Mouse (Mus musculus) naive thymus-derived CD4-positive, alpha-beta T cell, adult 2 months (primary cell): ENCODE results near the gene Arid3b.

Experiments
- DNase-seq: peaks from one replicate; pipeline ENCODE4 v3.0.0-alpha.2; 2011; ENCODE audit warnings: low read depth

Gene Arid3b

GRCm38 (mm10) chr9:57829812-57830557, 6.6 kb downstream of the Arid3b start:
- DNase-seq = no peak

- no peak for DNase-seq
These were observed 13.2 kb downstream of the Arid3b start for GRCm38 (mm10) chr9:57823397-57823796.

GRCm38 (mm10) chr9:57822812-57823211, 13.8 kb downstream of the Arid3b start:
- no peak for DNase-seq

DNA sequence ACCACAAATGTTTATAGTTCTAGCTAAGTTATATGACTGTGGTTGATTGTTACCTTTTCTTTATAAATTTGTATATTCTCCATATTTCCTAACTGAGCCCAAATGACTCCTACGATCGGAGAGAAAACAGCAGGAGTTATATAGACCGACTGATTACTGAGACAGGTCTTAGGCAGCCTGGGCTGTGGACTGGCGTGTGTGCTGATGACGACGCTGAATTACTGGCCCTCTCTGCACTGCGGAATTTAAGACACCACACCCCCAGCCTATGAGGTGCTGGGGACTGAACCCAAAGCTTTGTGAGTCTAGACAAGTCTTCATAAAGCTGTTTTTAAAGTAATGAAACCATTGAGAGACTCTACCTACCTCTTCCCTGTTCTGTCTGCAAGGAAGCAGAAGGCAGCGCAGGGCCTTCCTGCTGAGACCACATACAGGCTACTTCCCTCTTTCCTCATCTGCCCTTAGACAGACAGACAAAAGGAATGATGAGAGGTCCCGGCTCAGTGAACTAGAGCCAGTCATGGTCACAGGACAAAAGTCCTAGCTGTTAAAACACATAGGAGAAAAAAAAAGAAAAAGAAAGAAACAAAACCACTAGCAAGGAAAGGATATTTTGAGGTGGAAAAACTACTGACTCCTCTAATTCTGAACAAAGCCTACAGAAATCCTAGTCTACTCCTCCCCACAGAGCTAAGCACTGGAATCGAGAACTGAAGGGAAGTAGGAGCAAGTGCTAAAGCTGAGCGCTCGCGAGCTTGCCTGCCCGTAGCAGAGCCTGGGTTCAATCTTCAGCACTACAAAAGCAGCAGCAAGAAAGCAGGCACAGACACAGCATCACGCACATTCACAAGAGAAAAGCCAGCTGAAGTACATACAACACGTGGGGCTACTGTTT, 16.2 kb downstream of the Arid3b start:
- no peak for DNase-seq

DNA sequence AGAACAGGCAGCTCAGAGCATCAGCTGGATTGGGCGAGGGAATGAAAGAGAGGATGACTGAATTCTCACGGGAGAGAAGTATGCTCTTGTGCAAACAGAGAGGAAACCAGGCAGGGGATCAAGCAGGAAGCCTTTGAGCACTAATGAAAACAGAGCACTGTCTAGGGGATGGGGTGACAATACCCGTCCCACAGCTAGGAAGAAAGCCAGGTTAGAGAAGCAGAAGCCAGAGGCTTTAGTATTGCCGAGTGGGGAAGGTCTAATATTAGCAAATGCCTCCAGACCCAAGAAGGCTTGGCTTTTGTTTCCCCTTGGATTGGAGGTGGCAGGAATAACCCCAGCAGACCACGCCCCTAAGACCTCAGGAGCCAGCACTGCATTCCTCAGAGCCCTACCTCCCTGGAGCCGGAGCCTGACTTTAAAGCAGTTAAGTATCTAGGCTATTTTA, 19.3 kb downstream of the Arid3b start:
- no peak for DNase-seq

- no peak for DNase-seq
These were observed 21.7 kb downstream of the Arid3b start for GRCm38 (mm10) chr9:57814866-57815265.

DNA sequence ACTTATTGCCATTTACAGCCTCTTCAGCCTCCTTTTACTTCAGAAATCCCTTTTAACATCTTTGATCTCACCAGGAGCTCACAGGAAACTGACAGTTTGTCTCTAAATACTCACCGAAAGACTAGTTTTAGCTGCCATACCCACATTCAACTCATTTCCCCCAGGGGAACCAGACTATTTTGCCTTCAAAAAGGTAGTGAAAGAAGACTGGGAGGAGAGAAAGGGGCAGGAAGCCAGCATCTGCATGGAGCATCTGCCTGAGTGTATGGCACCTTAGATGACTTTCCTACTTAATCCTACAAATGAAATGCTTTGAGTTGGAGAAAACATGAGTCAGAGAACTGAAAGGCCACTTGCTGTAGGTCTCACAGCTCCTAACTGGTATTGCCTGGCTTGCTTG, 22.6 kb downstream of the Arid3b start:
- DNase-seq = no peak

GRCm38 (mm10) chr9:57811793-57812733, 24.5 kb downstream of the Arid3b start:
- no peak for DNase-seq

DNA sequence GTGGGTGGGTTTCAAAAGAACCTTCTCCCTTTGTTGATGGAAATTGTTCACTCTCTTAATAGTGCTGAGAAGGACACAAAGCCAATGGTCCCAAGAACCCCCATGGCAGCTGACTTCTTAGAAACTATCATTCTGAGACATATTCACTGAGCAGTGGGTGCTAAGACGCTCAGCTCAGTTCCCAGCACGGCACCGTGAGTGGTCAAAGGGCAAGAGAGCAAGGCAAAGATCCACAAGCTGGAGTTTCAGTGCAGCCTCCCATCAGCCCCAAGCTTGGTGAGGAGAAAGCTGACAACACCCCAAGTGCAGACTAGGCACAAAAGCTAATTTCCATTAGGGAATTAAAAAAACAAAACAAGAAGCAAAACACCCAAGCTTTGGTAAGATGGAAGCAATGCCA, 25.9 kb downstream of the Arid3b start:
- no peak for DNase-seq

- no peak for DNase-seq
These were observed 27.8 kb downstream of the Arid3b start for GRCm38 (mm10) chr9:57808771-57809310.

DNA sequence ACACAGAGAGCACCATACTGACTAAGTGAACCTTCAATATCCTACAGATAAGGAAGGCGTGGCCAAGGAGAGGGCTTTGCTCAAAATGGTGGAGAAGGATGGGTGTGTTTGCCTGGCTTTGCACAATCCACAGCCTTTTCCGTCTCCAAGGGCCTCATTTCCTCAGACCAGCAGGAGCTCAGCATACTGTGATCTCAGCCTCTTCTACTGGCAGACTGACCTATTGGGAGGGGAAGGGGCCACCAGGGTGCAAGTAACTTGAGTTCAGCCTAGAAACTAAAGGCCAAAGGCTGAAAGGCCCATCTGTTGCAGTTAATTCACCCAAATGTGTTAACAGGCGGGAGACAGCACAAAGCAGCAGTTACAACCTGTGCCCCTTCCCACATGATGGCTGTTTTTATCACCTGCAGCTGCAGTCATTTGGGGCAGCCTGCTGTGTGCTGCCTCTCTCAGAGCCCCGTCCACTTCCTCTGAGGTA, 29.4 kb downstream of the Arid3b start:
- DNase-seq = no peak

- no peak for DNase-seq
These were observed 30.5 kb downstream of the Arid3b start for GRCm38 (mm10) chr9:57806066-57806481.

- no peak for DNase-seq
These were observed 31.4 kb downstream of the Arid3b start for GRCm38 (mm10) chr9:57805087-57805737.

DNA sequence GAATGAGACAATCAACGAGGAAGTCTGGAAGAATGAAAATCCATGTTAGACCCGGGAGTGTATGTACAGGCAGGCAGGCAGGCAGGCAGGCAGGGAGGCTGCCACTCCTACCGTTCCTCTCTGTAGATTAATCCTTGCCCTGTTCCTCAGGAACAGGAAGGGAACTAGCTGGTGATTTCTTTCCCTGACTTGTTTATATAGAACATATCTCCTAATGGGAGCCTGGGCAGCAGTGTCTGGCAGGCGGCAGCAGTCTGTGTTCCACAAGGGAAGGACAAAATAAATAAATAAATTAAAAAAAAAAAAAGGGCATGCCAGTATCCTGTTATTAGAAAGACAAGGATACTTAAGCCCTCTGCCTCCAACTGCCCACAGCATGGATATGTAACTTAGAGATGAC, 32.8 kb downstream of the Arid3b start:
- no peak for DNase-seq

DNA sequence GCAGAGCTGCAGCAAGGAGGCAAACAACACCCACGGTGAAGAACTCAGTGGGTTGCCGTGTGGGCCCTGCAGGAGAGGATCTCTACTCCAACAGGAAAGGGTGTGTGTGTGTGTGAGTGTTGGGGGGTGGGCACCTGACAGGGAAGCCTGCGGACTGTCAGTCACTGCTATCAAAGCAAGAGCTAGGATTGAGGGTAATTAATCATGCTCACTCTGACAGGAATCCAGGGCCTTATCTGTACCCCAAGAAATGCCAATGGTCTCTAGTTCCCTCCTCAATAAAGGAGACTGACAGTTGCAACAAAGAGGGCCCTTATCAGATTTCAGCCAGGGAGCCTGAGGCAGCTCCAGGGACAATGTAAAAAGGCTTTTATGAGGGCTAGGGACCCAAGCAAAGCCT, 33.5 kb downstream of the Arid3b start:
- DNase-seq = no peak

- no peak for DNase-seq
These were observed 36.1 kb downstream of the Arid3b start for GRCm38 (mm10) chr9:57800325-57800975.

DNA sequence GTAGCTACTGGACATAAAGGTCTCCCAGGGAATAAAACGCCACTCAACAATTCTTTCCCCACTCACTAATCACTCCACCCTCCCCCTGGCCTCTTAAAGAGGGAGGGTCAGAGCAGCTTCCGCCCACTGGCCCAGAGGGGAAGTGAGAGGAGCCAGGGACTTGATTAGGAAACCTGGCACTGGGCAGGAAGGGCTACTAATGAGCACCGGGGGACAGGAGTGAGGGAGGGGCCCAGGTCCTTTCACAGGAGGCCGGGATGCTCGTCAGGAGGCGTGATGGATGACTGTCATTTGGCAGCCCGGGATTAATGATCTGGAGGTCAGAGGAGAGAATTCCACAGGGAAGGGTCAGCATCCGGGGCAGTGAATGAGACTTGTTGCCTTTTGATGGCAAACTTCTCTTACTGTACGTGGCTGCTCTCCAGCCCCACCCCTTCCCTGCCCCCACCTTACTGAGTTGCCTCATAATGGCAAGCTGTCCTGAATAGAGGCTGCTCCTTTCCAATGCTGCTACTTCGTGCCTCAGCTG, 37.8 kb downstream of the Arid3b start:
- no peak for DNase-seq

DNA sequence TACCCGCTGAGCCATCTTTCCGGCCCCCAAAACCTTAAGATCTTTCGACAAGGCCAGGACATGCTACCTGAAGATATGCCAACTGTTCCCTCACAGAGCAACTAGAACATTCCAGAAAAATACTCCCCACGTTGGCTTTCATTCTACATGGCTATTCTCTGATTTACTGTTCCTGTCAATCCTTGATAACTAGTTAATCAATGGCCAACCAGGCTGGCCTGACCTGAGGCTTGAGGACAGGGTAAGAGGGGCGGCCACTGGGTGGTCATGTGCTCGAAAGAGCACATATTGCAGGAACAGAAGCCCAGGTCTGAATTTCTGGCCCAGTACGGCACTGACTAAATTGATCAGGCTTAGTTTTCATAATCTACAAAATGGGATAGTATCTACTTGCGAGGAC, 39.1 kb downstream of the Arid3b start:
- DNase-seq = no peak

GRCm38 (mm10) chr9:57789733-57790132, 46.9 kb downstream of the Arid3b start:
- no peak for DNase-seq

GRCm38 (mm10) chr9:57782656-57783055, 53.9 kb downstream of the Arid3b start:
- no peak for DNase-seq
